Mouse (Mus musculus) CH12.LX (cell line): ENCODE results near the gene Arid4b. TPM values are rescaled to one million over a fixed set of nuclear protein-coding genes. Genes with fewer than 3 reads are reported as not detected.

Experiments
- DNase-seq: peaks from one replicate; pipeline ENCODE4 v3.0.0-alpha.2; 2013; ENCODE audit errors: extremely low read depth
- H3K27ac ChIP-seq: 2 replicates; pipeline ENCODE4 v1.5.1; 2012; ENCODE audit warnings: low read depth, mild to moderate bottlenecking, control low read depth, moderate library complexity; ENCODE audit not compliant: insufficient read depth
- H3K27me3 ChIP-seq: replicated peaks from 2 replicates; pipeline ENCODE3; 2012; ENCODE audit warnings: inconsistent platforms
- H3K36me3 ChIP-seq, 2 experiments: replicated peaks in 1 of 2; 2 replicates each; pipeline versions ENCODE3 to v1.6.1; 2012; ENCODE audit warnings: inconsistent platforms in 1 of 2, low read length in 1 of 2, mild to moderate bottlenecking in 1 of 2, mixed read lengths in 1 of 2, moderate library complexity in 1 of 2; ENCODE audit not compliant: control insufficient read depth in 1 of 2, insufficient read depth in 1 of 2
- H3K4me1 ChIP-seq, 2 experiments: 2 replicates each; pipeline ENCODE4 v1.6.1; 2012; ENCODE audit warnings: inconsistent platforms in 1 of 2, moderate library complexity in 1 of 2; ENCODE audit not compliant: insufficient read depth in 2 of 2, control insufficient read depth in 1 of 2
- H3K4me2 ChIP-seq: 2 replicates; pipeline ENCODE4 v1.6.1; 2012; ENCODE audit warnings: low read depth, mild to moderate bottlenecking, control low read depth; ENCODE audit not compliant: poor library complexity, insufficient read depth, severe bottlenecking
- H3K4me3 ChIP-seq, 3 experiments: fragments of 150-350 bp in 1 of 3; sonication (generic) in 1 of 3; replicated peaks in 1 of 3; 2 replicates each; pipeline versions ENCODE3 to v1.5.1; 2011 to 2012; ENCODE audit warnings: low read depth in 2 of 3, low read length in 2 of 3, mild to moderate bottlenecking in 2 of 3, moderate library complexity in 2 of 3, control low read depth in 1 of 3, improper control_type of control experiment in 1 of 3, inconsistent platforms in 1 of 3, mixed read lengths in 1 of 3; ENCODE audit not compliant: poor library complexity in 1 of 3
- H3K79me2 ChIP-seq: replicated peaks from 2 replicates; pipeline ENCODE4 v1.6.1; 2012; ENCODE audit warnings: mild to moderate bottlenecking, moderate library complexity; ENCODE audit not compliant: control insufficient read depth, poor library complexity, insufficient read depth, severe bottlenecking; ENCODE audit errors: extremely low read depth
- H3K9ac ChIP-seq: 2 replicates; pipeline ENCODE4 v1.6.1; 2012; ENCODE audit warnings: low read depth, mild to moderate bottlenecking, control low read depth, moderate library complexity; ENCODE audit not compliant: insufficient read depth
- H3K9me3 ChIP-seq: replicated peaks from 2 replicates; pipeline ENCODE3; 2012; ENCODE audit warnings: low read length, inconsistent platforms, mixed read lengths
- BHLHE40 ChIP-seq: IDR thresholded peaks from 2 replicates; pipeline ENCODE4 v1.6.1; 2011; ENCODE audit warnings: mild to moderate bottlenecking, low read depth, low read length, improper control_type of control experiment
- CHD1 ChIP-seq: IDR thresholded peaks from 2 replicates; pipeline ENCODE4 v1.6.1; 2012; ENCODE audit warnings: low read depth, low read length, improper control_type of control experiment, inconsistent platforms
- CHD2 ChIP-seq: IDR thresholded peaks from 2 replicates; pipeline ENCODE4 v1.6.1; 2011; ENCODE audit warnings: low read length, improper control_type of control experiment
- CTCF ChIP-seq, 2 experiments: IDR thresholded peaks in 1 of 2; conservative IDR thresholded peaks in 1 of 2; 2 replicates each; pipeline ENCODE4 v1.5.1; 2011 to 2012; ENCODE audit warnings: low read depth in 2 of 2, low read length in 2 of 2, improper control_type of control experiment in 1 of 2, inconsistent platforms in 1 of 2, mild to moderate bottlenecking in 1 of 2, moderate library complexity in 1 of 2
- E2F4 ChIP-seq: IDR thresholded peaks from 2 replicates; pipeline ENCODE4 v1.6.1; 2011; ENCODE audit warnings: low read depth, low read length, improper control_type of control experiment; ENCODE audit not compliant: insufficient replicate concordance
- ETS1 ChIP-seq: conservative IDR thresholded peaks from 2 replicates; pipeline ENCODE4 v1.6.1; 2012; ENCODE audit warnings: low read depth, mild to moderate bottlenecking, inconsistent platforms, low read length, improper control_type of control experiment, moderate library complexity
- JUN ChIP-seq: IDR thresholded peaks from 2 replicates; pipeline ENCODE4 v1.6.1; 2011; ENCODE audit warnings: low read depth, mild to moderate bottlenecking, low read length, improper control_type of control experiment, moderate library complexity; ENCODE audit not compliant: insufficient read depth
- JUND ChIP-seq: conservative IDR thresholded peaks from 2 replicates; pipeline ENCODE4 v1.6.1; 2011; ENCODE audit warnings: low read depth, low read length, improper control_type of control experiment
- KAT2A ChIP-seq: IDR thresholded peaks from 2 replicates; pipeline ENCODE4 v1.6.1; 2012; ENCODE audit warnings: low read length, improper control_type of control experiment, inconsistent platforms; ENCODE audit not compliant: insufficient replicate concordance
- MAFK ChIP-seq: IDR thresholded peaks from 2 replicates; pipeline ENCODE4 v1.6.1; 2011; ENCODE audit warnings: low read length, improper control_type of control experiment; ENCODE audit not compliant: insufficient replicate concordance
- MAZ ChIP-seq: IDR thresholded peaks from 2 replicates; pipeline ENCODE4 v1.6.1; 2012; ENCODE audit warnings: low read depth, mild to moderate bottlenecking, inconsistent platforms, low read length, improper control_type of control experiment, moderate library complexity
- NELFE ChIP-seq: IDR thresholded peaks from 2 replicates; pipeline ENCODE4 v1.6.1; 2011; ENCODE audit warnings: low read depth, low read length, improper control_type of control experiment
- NRF1 ChIP-seq: IDR thresholded peaks from 2 replicates; pipeline ENCODE4 v1.6.1; 2014; ENCODE audit warnings: low read depth, mild to moderate bottlenecking, inconsistent platforms, low read length, improper control_type of control experiment, moderate library complexity
- POLR2AphosphoS2 ChIP-seq: IDR thresholded peaks from 2 replicates; pipeline ENCODE4 v1.6.1; 2011; ENCODE audit warnings: low read depth, low read length, improper control_type of control experiment
- SMC3 ChIP-seq: IDR thresholded peaks from 2 replicates; pipeline ENCODE4 v1.6.1; 2011; ENCODE audit warnings: low read depth, low read length, improper control_type of control experiment
- UBTF ChIP-seq: IDR thresholded peaks from 2 replicates; pipeline ENCODE4 v1.6.1; 2012; ENCODE audit warnings: low read depth, mild to moderate bottlenecking, inconsistent platforms, low read length, improper control_type of control experiment, moderate library complexity
- USF1 ChIP-seq: IDR thresholded peaks from 2 replicates; pipeline ENCODE4 v1.6.1; 2014; ENCODE audit warnings: low read depth, mild to moderate bottlenecking, inconsistent platforms, low read length, improper control_type of control experiment
- USF2 ChIP-seq: conservative IDR thresholded peaks from 2 replicates; pipeline ENCODE4 v1.6.1; 2011; ENCODE audit warnings: low read depth, low read length, improper control_type of control experiment
- ZMIZ1 ChIP-seq: IDR thresholded peaks from 2 replicates; pipeline ENCODE4 v1.6.1; 2012; ENCODE audit warnings: low read depth, mild to moderate bottlenecking, inconsistent platforms, low read length, improper control_type of control experiment
- ZNF384 ChIP-seq: IDR thresholded peaks from 2 replicates; pipeline ENCODE4 v1.6.1; 2012; ENCODE audit warnings: low read depth, low read length, improper control_type of control experiment, inconsistent platforms
- dilution Hi-C: fragments of 300-500 bp; cut with MboI; formaldehyde crosslinking; loops from 2 replicates; pipeline ENCODE4 v1.14.3; 2020; ENCODE audit warnings: low sequenced_read_pairs; ENCODE audit not compliant: extremely low pct_unique_long_range_greater_than_20kb, extremely low pct_ligation_motif_present
- in situ Hi-C: fragments of 300-500 bp; cut with MboI; formaldehyde crosslinking; loops from 3 replicates; pipeline ENCODE4 v1.14.3; 2019; ENCODE audit warnings: low sequenced_read_pairs, low pct_ligation_motif_present, low pct_unique_long_range_greater_than_20kb, mixed read lengths
- polyA plus RNA-seq: library from polyadenylated mRNA; unstranded; fragments of >175 nt; gene quantifications from 2 replicates; pipeline ENCODE4 v1.2.1, GENCODE M21; 2012; ENCODE audit warnings: low read depth; ENCODE audit not compliant: insufficient read length
- total RNA-seq, 2 experiments: library from RNA; depleted of rRNA; stranded (reverse); fragments of 300-350 nt in 1 of 2; fragments of >200 nt in 1 of 2; gene quantifications; 2 replicates each; pipeline ENCODE4 v1.2.3; 2012 to 2014

Gene Arid4b
- total and polyA plus RNA-seq, 3 experiments: 9.2 to 16.4 (median 9.7) TPM

GRCm38 (mm10) chr13:14014001-14014400 is 49.0 kb upstream of the Arid4b start:
- no peak overlapping the region for H3K27ac ChIP-seq
- peaks cover 56 to 86% of the 10 kb centered on the region in 2 experiments for H3K36me3 ChIP-seq
- H3K27me3 ChIP-seq: no peaks in the 10 kb centered on the region
- TF ChIP-seq KAT2A (no peak), MAZ (no peak), CTCF (conservative IDR thresholded peaks at IDR 0.05 in 1 of 2, IDR thresholded peaks at IDR 0.05 in 1 of 2; ENCODE audit: low read depth in 2 of 2, low read length in 2 of 2) (no peak)
- TF ChIP-seq, all 38 proteins: peak for 0
- DNase-seq: no peak
- no peaks in the 10 kb centered on the region for H3K9me3 ChIP-seq
- H3K9ac ChIP-seq: no peak overlapping the region
- dilution Hi-C loops: no loop called here
- in situ Hi-C loops: no loop called here
- peaks cover 3 to 9% of the 10 kb centered on the region in 2 experiments; a peak in 2 of 4 replicates for H3K4me1 ChIP-seq
- no peaks in the 10 kb centered on the region; the same call in 1 of the 2 replicates for H3K79me2 ChIP-seq
- H3K4me2 ChIP-seq: no peak overlapping the region
- H3K4me3 ChIP-seq: no peak overlapping the region

GRCm38 (mm10) chr13:14014540-14014939 is 48.5 kb upstream of the Arid4b start:
- in situ Hi-C loops: no loop called here
- dilution Hi-C loops: no loop called here
- Histone ChIP-seq H3K4me3 (no peak overlapping the region), H3K79me2 (no peaks in the 10 kb centered on the region; the same call in 1 of the 2 replicates), H3K36me3 (peaks cover 57 to 85% of the 10 kb centered on the region in 2 experiments), H3K4me2 (no peak overlapping the region), H3K27me3 (no peaks in the 10 kb centered on the region), H3K9ac (no peak overlapping the region), H3K27ac (no peak overlapping the region), H3K9me3 (no peaks in the 10 kb centered on the region), H3K4me1 (peaks cover 3 to 9% of the 10 kb centered on the region in 2 experiments; a peak in 2 of 4 replicates)
- no peak for DNase-seq
- TF ChIP-seq USF2 (no peak), ZMIZ1 (no peak), ETS1 (no peak), ZNF384 (no peak), NRF1 (no peak), MAFK (no peak), UBTF (no peak), BHLHE40 (no peak), JUND (no peak), CHD2 (no peak), SMC3 (no peak), E2F4 (no peak), JUN (no peak), CTCF (conservative IDR thresholded peaks at IDR 0.05 in 1 of 2, IDR thresholded peaks at IDR 0.05 in 1 of 2; ENCODE audit: low read depth in 2 of 2, low read length in 2 of 2) (no peak), USF1 (no peak), CHD1 (no peak), NELFE (no peak), POLR2AphosphoS2 (no peak)
